Mouse (Mus musculus) liver, postnatal 0 days (tissue): ENCODE measurements around the gene Mtnr1a. TPM values are rescaled to one million over a fixed set of nuclear protein-coding genes. Genes with fewer than 3 reads are reported as not detected.
"Not testable (repeated sequence)": the region's sequence is repeated elsewhere in the genome, so short reads cannot be mapped to it uniquely, and the experiment has no call there.

ENCODE experiments used
- ATAC-seq: fragments of 200-750 bp; cut with Nextera tagmentation; 2 replicates; pipeline ENCODE4 v1.8.0; 2017; ENCODE audit warnings: mild to moderate bottlenecking, moderate library complexity
- DNase-seq: peaks from one replicate; pipeline ENCODE4 v3.0.0-alpha.2; 2016
- H3K27ac ChIP-seq: fragments of 300-500 bp; sonication (generic); 2 replicates; pipeline ENCODE4 v1.5.1; 2014; ENCODE audit warnings: antibody characterized with exemption, moderate library complexity, mild to moderate bottlenecking, low read depth
- H3K27me3 ChIP-seq: fragments of 300-500 bp; sonication (generic); 2 replicates; pipeline ENCODE4 v1.6.1; 2014; ENCODE audit warnings: low read length, control low read depth, mixed read lengths; ENCODE audit not compliant: insufficient read depth
- H3K36me3 ChIP-seq: fragments of 300-500 bp; sonication (generic); replicated peaks from 2 replicates; pipeline ENCODE4 v1.6.1; 2014; ENCODE audit warnings: mild to moderate bottlenecking, control low read depth, low read length, moderate library complexity, mixed read lengths; ENCODE audit not compliant: insufficient read depth
- H3K4me1 ChIP-seq: fragments of 300-500 bp; sonication (generic); 2 replicates; pipeline ENCODE4 v1.6.1; 2014; ENCODE audit warnings: antibody characterized with exemption, mild to moderate bottlenecking, control low read depth; ENCODE audit not compliant: insufficient read depth
- H3K4me2 ChIP-seq: fragments of 300-500 bp; sonication (generic); 2 replicates; pipeline ENCODE4 v1.6.1; 2014; ENCODE audit warnings: low read depth, mild to moderate bottlenecking, low read length, moderate library complexity, mixed read lengths
- H3K4me3 ChIP-seq: fragments of 300-500 bp; sonication (generic); 2 replicates; pipeline ENCODE4 v1.5.1; 2014; ENCODE audit warnings: low read depth, low read length
- H3K9ac ChIP-seq: fragments of 300-500 bp; sonication (generic); replicated peaks from 2 replicates; pipeline ENCODE4 v1.6.1; 2014; ENCODE audit warnings: mild to moderate bottlenecking, moderate library complexity
- H3K9me3 ChIP-seq: fragments of 300-500 bp; sonication (generic); 2 replicates; pipeline ENCODE4 v1.6.1; 2016; ENCODE audit warnings: mild to moderate bottlenecking, control low read depth, low read length, mixed read lengths
- CTCF ChIP-seq: sonication (generic); IDR thresholded peaks from 2 replicates; pipeline ENCODE4 v1.5.1; 2016; ENCODE audit warnings: antibody characterized with exemption, low read depth
- EP300 ChIP-seq: IDR thresholded peaks from 2 replicates; pipeline ENCODE4 v1.6.1; 2016; ENCODE audit warnings: antibody characterized with exemption, low read depth, mild to moderate bottlenecking
- WGBS: fragments of 180-500 bp; shearing (Covaris S2); extraction: QIAGEN DNeasy Blood & Tissue Kit; methylation state at CpG from one replicate; pipeline ENCODE4 v1.1.7; 2014; ENCODE audit not compliant: insufficient replicate concordance; 5-methylcytosine and 5-hydroxymethylcytosine counted together
- polyA plus RNA-seq: library from polyadenylated mRNA; unstranded; fragments of >200 nt; fragmentation: Nextera tagmentation; extraction: Ambion mirVana; gene quantifications from 2 replicates; pipeline ENCODE4 v1.2.1, GENCODE M21; 2015

Gene Mtnr1a
- polyA plus RNA-seq, 1 experiment from 2014 or later, result 0.16 TPM

- H3K4me2 ChIP-seq, result no peak overlapping the region
- H3K9ac ChIP-seq, result no peak overlapping the region
- H3K27ac ChIP-seq, result no peak overlapping the region
- no peak overlapping the region for H3K4me3 ChIP-seq
- H3K9me3 ChIP-seq, result no peaks in the 10 kb centered on the region
- WGBS, result 80% methylated on average over 2 of the region's 2 CpGs
- TF ChIP-seq EP300, result no peak
- no peak for TF ChIP-seq CTCF
- no peaks in the 10 kb centered on the region for H3K36me3 ChIP-seq
- ATAC-seq, result no peak
- H3K4me1 ChIP-seq, result no peaks in the 10 kb centered on the region
- no peak for DNase-seq
- no peaks in the 10 kb centered on the region for H3K27me3 ChIP-seq
These were observed 8.9 kb upstream of the Mtnr1a start for GRCm38 (mm10) chr8:45060083-45060482.

GRCm38 (mm10) chr8:45062311-45062710, 6.6 kb upstream of the Mtnr1a start:
- TF ChIP-seq CTCF (no peak), EP300 (no peak)
- WGBS, result 82% methylated on average over 11 of the region's 11 CpGs
- Histone ChIP-seq H3K36me3 (no peaks in the 10 kb centered on the region), H3K9ac (no peak overlapping the region), H3K27me3 (no peaks in the 10 kb centered on the region), H3K27ac (0 out of 2 replicates have a peak overlapping the region, but pooled peaks have one; percentile 82), H3K9me3 (no peaks in the 10 kb centered on the region), H3K4me1 (no peaks in the 10 kb centered on the region), H3K4me3 (no peak overlapping the region), H3K4me2 (no peak overlapping the region)
- DNase-seq (no peak), ATAC-seq (no peak)

- H3K9me3 ChIP-seq, result no peaks in the 10 kb centered on the region
- peak; percentile 65 for DNase-seq
- 39% methylated on average over 25 of the region's 25 CpGs for WGBS
- H3K4me3 ChIP-seq, result no peak overlapping the region
- no peaks in the 10 kb centered on the region for H3K4me1 ChIP-seq
- no peaks in the 10 kb centered on the region for H3K36me3 ChIP-seq
- H3K27ac ChIP-seq, result peak overlapping the region; percentile 82
- H3K27me3 ChIP-seq, result no peaks in the 10 kb centered on the region
- peak; percentile 93 for ATAC-seq
- TF ChIP-seq CTCF (no peak), EP300 (no peak; the same call in 1 of the 2 replicates)
- no peak overlapping the region for H3K9ac ChIP-seq
- H3K4me2 ChIP-seq, result peak overlapping the region; percentile 22; the same call in 1 of the 2 replicates
These were observed 5.7 kb upstream of the Mtnr1a start for GRCm38 (mm10) chr8:45062982-45063924.

DNA sequence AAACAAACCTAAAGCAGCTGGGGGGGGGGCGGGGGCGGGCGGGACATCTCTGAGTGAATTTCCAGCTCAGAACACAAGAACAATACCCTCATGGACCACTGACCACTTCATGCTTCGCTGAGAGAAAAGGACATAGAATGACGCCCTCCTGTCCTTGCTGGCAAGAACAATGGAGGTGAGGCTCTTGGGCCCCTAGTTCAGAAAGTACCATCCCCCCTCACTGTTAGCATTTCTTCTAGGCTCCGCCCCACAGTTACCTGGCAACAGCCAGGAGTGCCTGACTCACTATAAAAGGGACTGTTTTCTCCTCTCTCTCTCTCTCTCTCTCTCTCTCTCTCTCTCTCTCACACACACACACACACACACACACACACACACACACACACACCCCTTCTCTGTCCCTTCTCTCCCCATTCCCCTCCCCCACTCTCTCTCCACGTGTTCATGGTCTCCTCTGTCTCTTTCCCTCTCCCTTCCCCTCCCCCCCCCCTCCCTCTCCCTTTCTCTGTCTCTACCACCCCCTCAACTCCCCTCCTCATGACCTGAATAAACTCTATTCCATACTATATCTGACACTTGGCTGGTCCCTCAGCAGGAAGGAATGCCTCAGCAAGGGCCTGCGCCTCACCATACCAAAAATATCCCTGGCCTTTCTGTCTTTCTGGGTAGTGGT, 4.6 kb upstream of the Mtnr1a start:
- no peak overlapping the region for H3K4me3 ChIP-seq
- no peak overlapping the region for H3K9ac ChIP-seq
- H3K4me1 ChIP-seq, result no peaks in the 10 kb centered on the region
- H3K27ac ChIP-seq, result peak overlapping the region; percentile 82
- 39% methylated on average over 8 of the region's 8 CpGs for WGBS
- no peaks in the 10 kb centered on the region for H3K27me3 ChIP-seq
- ATAC-seq, result no peak
- no peaks in the 10 kb centered on the region for H3K36me3 ChIP-seq
- TF ChIP-seq CTCF (no peak), EP300 (no peak)
- DNase-seq, result no peak
- H3K9me3 ChIP-seq, result no peaks in the 10 kb centered on the region
- H3K4me2 ChIP-seq, result no peak overlapping the region

- WGBS, result 100% methylated on average over 1 of the region's 1 CpGs
These were observed 3.5 kb upstream of the Mtnr1a start for GRCm38 (mm10) chr8:45065391-45065790.

GRCm38 (mm10) chr8:45070949-45071348, 2.0 kb downstream of the Mtnr1a start:
- ATAC-seq (no peak), DNase-seq (no peak)
- H3K4me1 ChIP-seq, result no peaks in the 10 kb centered on the region
- 68% methylated on average over 8 of the region's 8 CpGs for WGBS
- no peaks in the 10 kb centered on the region for H3K9me3 ChIP-seq
- H3K36me3 ChIP-seq, result no peaks in the 10 kb centered on the region
- no peak overlapping the region for H3K4me2 ChIP-seq
- H3K27ac ChIP-seq, result no peak overlapping the region
- no peak overlapping the region for H3K4me3 ChIP-seq
- no peaks in the 10 kb centered on the region for H3K27me3 ChIP-seq
- no peak for TF ChIP-seq CTCF
- no peak for TF ChIP-seq EP300
- no peak overlapping the region for H3K9ac ChIP-seq

More at GRCm38 (mm10) chr8:45065391-45065790, 3.5 kb upstream of the Mtnr1a start:
- not testable (repeated sequence) for DNase-seq, H3K27ac ChIP-seq, H3K36me3 ChIP-seq, H3K27me3 ChIP-seq, H3K9ac ChIP-seq, H3K4me1 ChIP-seq, H3K4me2 ChIP-seq, H3K9me3 ChIP-seq, ATAC-seq, H3K4me3 ChIP-seq
